Mouse (Mus musculus) lung, embryonic 15.5 days (tissue): ENCODE results near the gene Setdb1. TPM values are rescaled to one million over a fixed set of nuclear protein-coding genes. Genes with fewer than 3 reads are reported as not detected.

Experiments used
- ATAC-seq: fragments of 200-750 bp; cut with Nextera tagmentation; 2 replicates; pipeline ENCODE4 v1.8.0; 2017; ENCODE audit warnings: moderate number of reproducible peaks, borderline replicate concordance; ENCODE audit not compliant: low FRiP score, low TSS enrichment; ENCODE audit errors: extremely low read depth
- H3K27ac ChIP-seq: fragments of 300-500 bp; sonication (generic); 2 replicates; pipeline ENCODE4 v1.5.1; 2015; ENCODE audit warnings: moderate library complexity, mild to moderate bottlenecking, inconsistent platforms
- H3K27me3 ChIP-seq: fragments of 300-500 bp; sonication (generic); 2 replicates; pipeline ENCODE4 v1.6.1; 2015; ENCODE audit warnings: inconsistent platforms
- H3K36me3 ChIP-seq: fragments of 300-500 bp; sonication (generic); 2 replicates; pipeline ENCODE4 v1.6.1; 2015; ENCODE audit warnings: inconsistent platforms
- H3K4me1 ChIP-seq: fragments of 300-500 bp; sonication (generic); 2 replicates; pipeline ENCODE4 v1.6.1; 2015; ENCODE audit warnings: inconsistent platforms
- H3K4me2 ChIP-seq: fragments of 300-500 bp; sonication (generic); 2 replicates; pipeline ENCODE4 v1.6.1; 2015; ENCODE audit warnings: inconsistent platforms, mild to moderate bottlenecking, moderate library complexity
- H3K4me3 ChIP-seq: fragments of 300-500 bp; sonication (generic); 2 replicates; pipeline ENCODE4 v1.5.1; 2015; ENCODE audit warnings: mild to moderate bottlenecking, inconsistent platforms
- H3K9ac ChIP-seq: fragments of 300-500 bp; sonication (generic); 2 replicates; pipeline ENCODE4 v1.6.1; 2015; ENCODE audit warnings: inconsistent platforms
- H3K9me3 ChIP-seq: fragments of 300-500 bp; sonication (generic); 2 replicates; pipeline ENCODE4 v1.6.1; 2016; ENCODE audit warnings: inconsistent platforms
- WGBS: fragments of 180-500 bp; shearing (Covaris S2); methylation state at CpG from one replicate; pipeline ENCODE4 v1.1.7; 2015; 5-methylcytosine and 5-hydroxymethylcytosine counted together
- polyA plus RNA-seq: library from polyadenylated mRNA; unstranded; fragments of >200 nt; fragmentation: Nextera tagmentation; extraction: Ambion mirVana; gene quantifications from 2 replicates; pipeline ENCODE4 v1.2.1, GENCODE M21; 2015

Setdb1 gene
- polyA plus RNA-seq, 1 experiment from 2014 or later: 40.4 TPM

DNA sequence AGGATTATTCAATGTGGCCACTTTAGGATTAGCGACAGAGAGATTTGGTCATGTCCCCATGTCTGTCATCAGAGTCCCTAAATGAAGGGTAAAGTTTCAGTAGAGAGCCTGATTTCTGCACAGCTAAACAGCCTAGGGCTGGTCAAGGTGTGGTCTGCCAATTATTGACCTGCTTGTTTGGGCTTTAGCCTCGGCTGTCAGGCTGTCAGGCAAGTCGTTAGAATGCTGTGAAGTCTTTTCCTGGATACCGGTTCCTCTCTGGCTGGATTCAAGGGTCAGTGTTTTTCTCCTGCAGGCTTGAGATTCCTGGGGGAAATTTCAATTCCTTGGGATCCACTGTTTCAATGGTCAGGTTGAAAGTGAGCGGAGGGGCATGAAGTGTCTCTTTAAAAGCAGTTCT, 71.0 kb downstream of the Setdb1 start:
- 61% methylated on average over 5 of the region's 5 CpGs for WGBS
- Histone ChIP-seq H3K4me1 (peaks cover 11% of the 10 kb centered on the region), H3K4me2 (no peak overlapping the region), H3K27ac (no peak overlapping the region), H3K36me3 (peaks cover 22% of the 10 kb centered on the region), H3K9ac (no peak overlapping the region), H3K27me3 (no peaks in the 10 kb centered on the region), H3K4me3 (no peak overlapping the region), H3K9me3 (no peaks in the 10 kb centered on the region)
- ATAC-seq: no peak

DNA sequence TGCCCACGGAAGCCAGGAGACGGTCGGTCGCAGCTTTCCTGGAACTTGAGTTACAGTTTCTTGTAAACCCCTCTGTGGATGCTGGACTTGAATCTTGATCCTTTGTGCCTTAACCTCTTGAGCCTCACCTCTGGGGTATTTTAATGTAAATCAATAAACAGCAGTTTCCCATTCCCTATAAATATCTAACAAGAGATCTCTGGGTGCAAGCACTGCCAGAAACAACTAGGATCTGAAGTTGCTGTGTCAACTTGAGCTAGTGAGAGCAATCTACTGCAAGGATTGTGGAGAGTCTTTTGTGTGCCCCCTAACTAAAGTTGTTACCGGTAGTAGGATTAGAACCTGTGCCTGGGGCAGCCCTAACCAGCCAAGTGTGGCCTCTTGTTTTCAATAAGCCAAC, 71.6 kb downstream of the Setdb1 start:
- ATAC-seq: no peak
- H3K9ac ChIP-seq: no peak overlapping the region
- H3K36me3 ChIP-seq: peaks cover 22% of the 10 kb centered on the region
- no peaks in the 10 kb centered on the region for H3K27me3 ChIP-seq
- H3K27ac ChIP-seq: no peak overlapping the region
- no peaks in the 10 kb centered on the region for H3K9me3 ChIP-seq
- H3K4me2 ChIP-seq: no peak overlapping the region
- WGBS: 96% methylated on average over 5 of the region's 5 CpGs
- H3K4me1 ChIP-seq: peaks cover 16% of the 10 kb centered on the region
- no peak overlapping the region for H3K4me3 ChIP-seq

DNA sequence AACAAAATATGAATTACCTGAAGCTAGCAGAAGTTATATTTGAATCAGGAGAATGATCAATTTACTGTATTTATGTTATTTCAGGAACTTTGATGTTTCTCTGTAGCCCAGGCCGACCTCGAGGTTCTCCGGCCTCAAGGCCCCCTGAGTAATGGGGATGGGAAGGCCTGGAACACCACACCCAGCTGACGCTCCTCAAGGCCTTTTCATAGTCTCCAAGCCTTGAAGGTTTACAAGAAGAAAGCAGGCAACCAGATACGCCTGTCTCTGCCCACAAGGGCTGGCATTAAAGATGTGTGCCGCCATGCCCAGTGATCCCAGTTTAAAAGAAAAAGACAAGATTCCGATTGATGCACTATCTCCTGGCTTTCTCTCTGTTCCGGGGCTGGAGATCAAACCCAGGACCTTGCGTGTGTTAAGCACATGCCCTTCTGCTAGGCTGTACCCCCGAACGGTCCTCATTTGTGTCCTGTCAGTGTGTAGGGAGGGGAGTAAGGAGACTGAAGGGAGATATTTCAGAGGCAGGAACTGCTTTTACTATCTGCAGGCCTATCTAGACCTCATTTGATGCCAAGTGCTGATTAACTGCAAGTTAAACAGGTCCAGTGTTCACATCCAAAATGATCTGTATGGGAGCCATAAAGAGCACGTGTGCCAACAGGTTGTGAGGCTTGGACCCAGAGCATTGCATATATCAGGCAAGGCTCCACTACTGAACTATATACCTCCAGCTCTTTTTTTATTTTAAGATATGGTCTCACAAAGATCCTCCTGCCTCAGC, 72.3 kb downstream of the Setdb1 start:
- ATAC-seq: no peak
- H3K36me3 ChIP-seq: peaks cover 18% of the 10 kb centered on the region
- WGBS: 89% methylated on average over 12 of the region's 12 CpGs
- H3K27ac ChIP-seq: no peak overlapping the region
- peak overlapping the region; percentile 70; the same call in 1 of the 2 replicates for H3K4me3 ChIP-seq
- no peaks in the 10 kb centered on the region for H3K27me3 ChIP-seq
- H3K9me3 ChIP-seq: no peaks in the 10 kb centered on the region
- H3K9ac ChIP-seq: no peak overlapping the region; the same call in 1 of the 2 replicates
- H3K4me2 ChIP-seq: peak overlapping the region; percentile 72; the same call in 1 of the 2 replicates
- peaks cover 19% of the 10 kb centered on the region for H3K4me1 ChIP-seq

- 19% methylated on average over 1 of the region's 1 CpGs for WGBS
- peak overlapping the region; percentile 76 for H3K9ac ChIP-seq
- peak overlapping the region; percentile 72 for H3K4me2 ChIP-seq
- H3K9me3 ChIP-seq: no peaks in the 10 kb centered on the region
- H3K27me3 ChIP-seq: no peaks in the 10 kb centered on the region
- H3K27ac ChIP-seq: peak overlapping the region; percentile 98
- H3K36me3 ChIP-seq: peaks cover 14% of the 10 kb centered on the region
- peaks cover 19% of the 10 kb centered on the region for H3K4me1 ChIP-seq
- ATAC-seq: no peak
- peak overlapping the region; percentile 70 for H3K4me3 ChIP-seq
These were observed 72.9 kb downstream of the Setdb1 start for GRCm38 (mm10) chr3:95284062-95284461.

GRCm38 (mm10) chr3:95283589-95283941, 73.4 kb downstream of the Setdb1 start:
- no peak for ATAC-seq
- Histone ChIP-seq H3K4me2 (peak overlapping the region; percentile 72), H3K36me3 (peaks cover 11% of the 10 kb centered on the region), H3K27me3 (no peaks in the 10 kb centered on the region), H3K4me1 (peaks cover 19% of the 10 kb centered on the region), H3K9me3 (no peaks in the 10 kb centered on the region), H3K4me3 (peak overlapping the region; percentile 70), H3K9ac (peak overlapping the region; percentile 76), H3K27ac (peak overlapping the region; percentile 98)
- 2% methylated on average over 7 of the region's 7 CpGs for WGBS

DNA sequence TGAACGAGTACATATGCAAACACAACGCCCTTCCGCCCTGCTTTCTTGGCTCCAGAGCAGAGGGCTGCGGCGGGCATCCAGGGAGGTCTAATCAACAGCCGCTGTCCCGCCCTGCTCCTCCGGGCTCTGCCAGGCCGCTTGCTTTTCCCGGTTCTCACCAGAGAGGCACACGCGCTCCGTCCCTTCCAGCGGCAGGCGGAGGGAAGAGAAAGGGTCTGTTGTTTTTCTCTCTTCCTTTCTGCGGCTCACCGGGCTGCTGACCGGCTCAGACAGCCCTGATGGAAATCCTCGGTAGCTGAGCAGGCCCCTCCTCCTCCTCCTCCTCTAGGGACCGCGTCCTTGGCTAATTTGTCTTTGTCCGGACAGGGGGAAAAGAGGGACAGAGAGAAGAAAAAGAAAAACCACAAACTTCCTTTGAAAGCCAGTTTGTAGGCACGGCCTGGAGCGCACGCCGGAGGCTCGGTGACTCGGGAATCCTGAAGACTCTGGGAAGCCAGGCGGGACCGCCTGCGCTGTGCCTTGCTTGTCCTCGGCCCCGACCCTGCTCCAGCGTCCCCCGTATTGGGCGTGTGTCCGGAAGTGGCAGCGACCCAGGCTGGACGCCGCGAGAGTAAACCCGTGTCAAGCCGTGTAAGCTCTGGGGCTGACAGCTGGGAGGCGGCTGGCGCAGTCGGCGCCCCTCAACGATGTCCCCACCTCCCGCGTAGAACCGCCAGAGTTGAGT, 74.0 kb downstream of the Setdb1 start:
- peak overlapping the region; percentile 98 for H3K27ac ChIP-seq
- no peaks in the 10 kb centered on the region for H3K27me3 ChIP-seq
- peak overlapping the region; percentile 70 for H3K4me3 ChIP-seq
- 0% methylated on average over 51 of the region's 51 CpGs for WGBS
- peak overlapping the region; percentile 72 for H3K4me2 ChIP-seq
- peaks cover 19% of the 10 kb centered on the region for H3K4me1 ChIP-seq
- H3K9me3 ChIP-seq: no peaks in the 10 kb centered on the region
- peak; percentile 77 for ATAC-seq
- H3K9ac ChIP-seq: peak overlapping the region; percentile 76
- H3K36me3 ChIP-seq: peaks cover 5% of the 10 kb centered on the region; the same call in 1 of the 2 replicates

DNA sequence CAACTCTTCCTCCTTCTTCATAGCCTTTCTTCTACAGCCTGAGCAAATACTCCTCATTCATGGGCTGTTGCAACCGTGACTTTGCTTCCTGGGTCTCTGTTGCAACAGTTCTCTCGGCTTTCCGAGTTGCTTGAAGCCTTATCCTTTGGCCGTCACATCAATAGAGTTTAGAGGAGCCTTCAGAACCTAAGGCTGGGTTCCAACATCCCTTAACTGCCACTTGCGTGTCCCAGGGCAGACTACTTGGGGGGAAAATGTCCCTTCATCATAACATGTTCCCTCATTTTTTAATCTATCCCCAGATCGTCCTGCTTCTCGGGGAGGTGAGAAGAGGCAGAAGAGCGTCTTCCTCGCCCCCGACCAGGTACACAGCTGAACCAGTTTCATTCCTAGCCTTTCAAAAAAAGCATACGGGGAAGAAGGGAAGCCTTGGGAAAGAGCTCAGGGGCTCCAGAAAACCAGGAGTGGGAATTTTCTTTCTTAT, 74.6 kb downstream of the Setdb1 start:
- WGBS: 0% methylated on average over 11 of the region's 11 CpGs
- peak overlapping the region; percentile 98 for H3K27ac ChIP-seq
- peak overlapping the region; percentile 72 for H3K4me2 ChIP-seq
- no peak for ATAC-seq
- H3K27me3 ChIP-seq: no peaks in the 10 kb centered on the region
- no peaks in the 10 kb centered on the region for H3K36me3 ChIP-seq
- peak overlapping the region; percentile 76 for H3K9ac ChIP-seq
- H3K4me3 ChIP-seq: peak overlapping the region; percentile 70
- H3K9me3 ChIP-seq: no peaks in the 10 kb centered on the region
- peaks cover 19% of the 10 kb centered on the region for H3K4me1 ChIP-seq

DNA sequence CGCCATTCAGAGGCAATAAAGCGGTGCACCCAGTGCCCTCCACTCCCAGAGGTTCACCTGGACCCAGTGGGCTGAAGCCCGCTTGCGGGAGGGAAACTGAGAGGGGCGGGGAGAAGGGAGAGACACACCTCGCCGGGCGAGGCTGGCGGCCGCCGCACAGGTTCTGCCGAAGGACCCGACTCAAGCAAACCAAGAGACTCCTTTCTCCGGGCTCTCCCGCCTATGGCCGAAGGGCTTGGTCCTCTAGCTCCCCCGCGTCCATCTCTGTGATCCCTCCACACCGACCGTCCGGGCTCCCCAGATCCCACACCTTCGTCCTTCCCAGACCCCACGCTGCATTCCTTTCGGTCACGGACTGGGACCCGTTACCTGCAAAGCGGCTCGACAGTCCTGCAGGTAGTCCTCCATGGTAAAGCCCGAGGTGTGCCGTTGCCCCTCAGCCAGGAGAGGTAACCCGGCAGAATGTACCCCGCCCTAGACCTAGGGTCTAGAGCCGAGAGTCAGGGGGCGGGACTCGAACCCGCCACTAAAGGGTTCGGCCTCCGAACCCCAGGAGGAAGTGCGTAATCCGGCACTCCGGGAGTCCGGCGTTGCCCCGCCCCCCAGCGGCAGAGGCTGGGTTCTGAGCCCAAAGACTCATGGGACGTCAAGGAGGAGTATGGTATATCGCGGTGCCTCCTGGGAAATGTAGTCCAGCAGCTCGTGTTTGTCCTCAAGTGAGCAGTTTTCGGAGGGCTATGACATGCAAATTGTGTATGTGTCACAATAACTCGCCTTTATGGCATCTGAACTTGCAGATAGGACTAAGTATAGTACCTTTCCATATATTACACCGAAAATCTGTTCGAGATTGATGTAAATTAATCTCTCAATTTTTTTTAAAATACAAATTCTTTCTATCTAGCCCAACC, 75.5 kb downstream of the Setdb1 start, which contains the start of the genes Mindy1 and Prune1:
TSS of gene Mindy1 (plus strand) at position 130 of the 911 bp plus-strand sequence.
TSS of gene Prune1 (minus strand) at position 861 of the 911 bp plus-strand sequence.
- no peaks in the 10 kb centered on the region for H3K27me3 ChIP-seq
- WGBS: under 1% methylated on average over 53 of the region's 53 CpGs
- peaks cover 19% of the 10 kb centered on the region for H3K4me1 ChIP-seq
- ATAC-seq: peak; percentile 90
- no peaks in the 10 kb centered on the region for H3K9me3 ChIP-seq
- H3K9ac ChIP-seq: peak within 1 kb of the TSS; percentile 76
- peak within 1 kb of the TSS; percentile 98 for H3K27ac ChIP-seq
- H3K4me2 ChIP-seq: peak within 1 kb of the TSS; percentile 72
- peak within 1 kb of the TSS; percentile 70 for H3K4me3 ChIP-seq
- no peaks in the 10 kb centered on the region for H3K36me3 ChIP-seq

GRCm38 (mm10) chr3:95280747-95281146, 76.3 kb downstream of the Setdb1 start:
- Histone ChIP-seq H3K9ac (peak overlapping the region; percentile 75), H3K4me2 (peak overlapping the region; percentile 72), H3K4me3 (peak overlapping the region; percentile 70), H3K27ac (peak overlapping the region; percentile 98), H3K9me3 (no peaks in the 10 kb centered on the region), H3K4me1 (peaks cover 19% of the 10 kb centered on the region), H3K27me3 (no peaks in the 10 kb centered on the region), H3K36me3 (no peaks in the 10 kb centered on the region)
- WGBS: 9% methylated on average over 8 of the region's 8 CpGs
- no peak for ATAC-seq

DNA sequence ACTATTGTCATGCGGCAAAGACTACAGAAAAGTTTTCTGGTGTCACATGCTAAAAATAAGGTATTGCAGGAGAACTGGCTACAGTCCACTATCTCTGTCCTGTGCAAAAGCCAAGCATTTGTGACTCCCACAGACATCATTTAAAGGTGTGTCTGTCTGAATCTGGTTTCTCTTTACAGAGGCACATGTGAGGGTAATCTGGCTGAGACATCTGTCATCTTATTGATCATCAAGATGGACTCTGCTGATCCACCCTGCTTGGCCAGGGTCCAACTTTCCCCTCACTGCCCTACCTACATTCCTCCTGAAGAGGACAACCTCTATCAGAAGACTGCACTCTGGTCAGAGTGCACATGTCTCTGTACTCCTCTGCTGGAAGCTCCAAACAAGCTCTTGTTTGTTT, 79.9 kb downstream of the Setdb1 start:
- H3K9me3 ChIP-seq: no peaks in the 10 kb centered on the region
- no peaks in the 10 kb centered on the region for H3K36me3 ChIP-seq
- no peak overlapping the region for H3K4me3 ChIP-seq
- no peak for ATAC-seq
- H3K27me3 ChIP-seq: no peaks in the 10 kb centered on the region
- no peak overlapping the region for H3K4me2 ChIP-seq
- H3K27ac ChIP-seq: no peak overlapping the region
- H3K9ac ChIP-seq: no peak overlapping the region
- 0 out of 2 replicates have a peak, but pooled peaks cover 8% of the 10 kb centered on the region for H3K4me1 ChIP-seq
- 86% methylated on average over 1 of the region's 1 CpGs for WGBS

DNA sequence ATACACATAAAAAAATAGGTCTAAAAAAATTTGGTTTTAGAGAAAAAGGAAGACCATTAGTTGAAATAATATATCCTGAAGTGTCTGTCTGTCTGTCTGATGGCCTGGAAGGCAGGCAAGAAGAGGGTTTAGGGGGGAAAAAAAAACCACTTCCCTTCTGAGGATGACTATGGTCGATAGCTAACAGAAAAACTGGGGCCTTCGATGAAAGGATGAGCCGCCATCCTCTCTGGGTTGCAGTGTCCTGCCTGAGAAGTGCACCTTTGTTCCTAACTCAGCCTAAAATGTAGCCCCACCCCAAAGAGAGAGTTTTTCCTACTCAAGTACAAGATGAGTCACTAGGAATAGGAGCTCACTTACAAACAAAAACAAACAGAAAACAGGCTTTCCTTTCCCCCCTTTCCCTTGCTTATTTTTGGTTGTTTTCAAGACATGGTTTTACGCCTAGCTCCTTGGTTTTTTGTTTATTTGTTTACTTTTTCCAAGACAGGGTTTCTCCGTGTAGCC, 80.5 kb downstream of the Setdb1 start:
- no peak overlapping the region for H3K27ac ChIP-seq
- H3K9me3 ChIP-seq: no peaks in the 10 kb centered on the region
- 0 out of 2 replicates have a peak, but pooled peaks cover 8% of the 10 kb centered on the region for H3K4me1 ChIP-seq
- H3K36me3 ChIP-seq: no peaks in the 10 kb centered on the region
- no peak overlapping the region for H3K9ac ChIP-seq
- no peak overlapping the region for H3K4me2 ChIP-seq
- 64% methylated on average over 5 of the region's 5 CpGs for WGBS
- no peak for ATAC-seq
- H3K27me3 ChIP-seq: no peaks in the 10 kb centered on the region
- no peak overlapping the region for H3K4me3 ChIP-seq
